In the genomic region with DNA sequence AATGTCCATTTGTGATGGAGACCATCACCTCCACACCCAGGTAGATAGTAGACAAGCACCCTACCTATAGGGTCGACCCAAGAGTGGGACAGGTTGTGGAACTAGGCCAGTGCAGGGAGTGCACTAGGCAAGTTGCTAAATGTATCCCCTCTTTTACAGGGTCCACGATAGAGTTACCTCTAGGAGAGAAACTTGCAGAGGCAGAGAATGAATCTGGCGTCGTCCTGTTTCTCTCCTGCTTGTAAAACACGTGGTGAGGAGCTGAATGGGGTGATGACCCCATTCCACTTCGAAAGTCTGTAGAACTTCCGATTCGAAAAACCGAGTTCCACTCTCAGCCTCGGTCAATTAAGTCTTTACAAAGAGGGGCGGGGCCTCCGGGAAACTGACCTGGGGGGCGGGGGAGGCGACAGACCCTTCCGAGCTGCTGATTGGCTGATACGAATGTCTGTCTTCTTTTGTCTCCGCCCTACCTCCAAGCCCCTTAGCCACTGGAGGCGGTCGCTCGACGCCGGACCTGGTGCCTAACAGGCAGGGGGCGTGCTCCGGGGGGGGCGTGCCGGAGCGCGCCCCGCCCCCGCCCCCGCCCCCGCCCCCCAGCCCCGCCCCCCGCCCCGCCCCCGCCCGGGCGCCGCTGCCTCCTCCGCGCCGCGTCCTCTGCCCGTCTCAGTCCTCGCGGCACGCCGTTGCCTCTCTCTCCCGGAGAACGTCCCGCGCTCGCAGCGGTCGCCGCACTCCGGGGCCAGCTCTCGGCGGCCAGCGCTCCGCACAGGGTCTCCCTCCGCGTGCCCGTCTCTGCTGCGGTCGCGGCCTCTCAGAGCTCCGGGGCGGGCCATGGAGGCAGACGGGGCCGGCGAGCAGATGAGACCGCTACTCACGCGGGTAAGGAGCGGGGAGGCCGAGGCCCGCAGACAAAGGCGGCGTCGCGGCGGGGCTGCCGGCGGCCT, we compare ENCODE assay signal across 8 mouse cellular contexts. TPM values are rescaled to one million over a fixed set of nuclear protein-coding genes. Genes with fewer than 3 reads are reported as not detected.
A peak's percentile ranks its signal among the peaks of the same experiment; 100 is the strongest.
DNase-seq lines count a peak whose midpoint lies in the region; ATAC-seq and TF ChIP-seq lines count a peak whose summit lies in the region.

No protein-coding gene starts in this region.

- H3K4me1 ChIP-seq in cortical plate, adult 2 months (ENCODE audit: control insufficient read depth, insufficient read depth, low read length) = peaks cover 2% of the 10 kb centered on the region; the same call in 1 of the 2 replicates
- H3K4me1 ChIP-seq in megakaryocyte, embryonic 14.5 days = peaks cover 41% of the 10 kb centered on the region

- peak; percentile 80 for ATAC-seq in activated CD4-positive, CD25-positive, alpha-beta regulatory T cell, adult 4 months

- H3K4me3 ChIP-seq in cortical plate, adult 2 months (ENCODE audit: insufficient read depth, low read length) = peak overlapping the region; percentile 72
- H3K4me3 ChIP-seq in megakaryocyte, embryonic 14.5 days (replicated peaks) = peak overlapping the region; percentile 95

- peak overlapping the region; percentile 80 for H3K27ac ChIP-seq in cortical plate, adult 2 months (ENCODE audit: insufficient read depth, low read length)

- no peak for TF ChIP-seq CTCF in cortical plate, adult 2 months (IDR thresholded peaks at IDR 0.05; ENCODE audit: extremely low read depth, insufficient read depth, low read length)

- DNase-seq in gastrocnemius, adult 8-10 months (ENCODE audit: low spot score in 2 of 2) = peak; percentile 79 to 84
- peak; percentile 96 for DNase-seq in hindlimb bud, embryonic 11.5 days (ENCODE audit: extremely low spot score, low read depth, low spot score)
- DNase-seq in left cerebral cortex, adult 8-10 months (ENCODE audit: low spot score in 2 of 2) = peak; percentile 59 to 84
- DNase-seq in right cerebral cortex, postnatal 10 days (ENCODE audit: low spot score in 2 of 2) = peak; percentile 94 to 96
- DNase-seq in urinary bladder, postnatal 25 days (ENCODE audit: low spot score) = peak; percentile 88

- peak; percentile 71 for TF ChIP-seq POLR2A in cortical plate, adult 2 months (IDR thresholded peaks at IDR 0.05; ENCODE audit: extremely low read depth, insufficient read depth, low read length)

- no peaks in the 10 kb centered on the region for H3K27me3 ChIP-seq in megakaryocyte, embryonic 14.5 days (replicated peaks)

- H3K9me3 ChIP-seq in megakaryocyte, embryonic 14.5 days = no peaks in the 10 kb centered on the region

- H3K36me3 ChIP-seq in megakaryocyte, embryonic 14.5 days (replicated peaks; ENCODE audit: low read length) = no peaks in the 10 kb centered on the region

RNA-seq across cellular contexts. Expression of gene Slc4a7, which starts 0.6 kb away (rescaled TPM):
- 10 to 100 TPM; 31.5 to 38.2 TPM for polyA plus RNA-seq in activated CD4-positive, CD25-positive, alpha-beta regulatory T cell, adult 4 months (2017; shearing (Covaris generic))
- polyA plus RNA-seq in cortical plate, adult 2 months (2012; rRNA removed) = 9.6 and 10.2 TPM in 2 replicates
- total RNA-seq in gastrocnemius, adult 8-10 months (2022) = 1 to 10 TPM; 6.9 to 9.8 (median 7.4) TPM
- total RNA-seq in left cerebral cortex, adult 8-10 months (2022) = 10 to 100 TPM; 17.7 to 19.7 (median 19.4) TPM
- 0.15 TPM in 1 of 2 replicates, not detected in the other for polyA plus RNA-seq in megakaryocyte, embryonic 14.5 days (2012; ENCODE audit: insufficient read depth, low replicate concordance)

Comparison
In these comparisons a context has a peak if more than half of its experiments do, and no peak if none do; other contexts are left out.
1. Peak in every context shown above with its lines: DNase-seq, ATAC-seq, H3K4me3 ChIP-seq and H3K27ac ChIP-seq.